Mouse (Mus musculus): Measurements from ENCODE around the gene Rnf225.
"Not testable (repeated sequence)": the region's sequence is repeated elsewhere in the genome, so short reads cannot be mapped to it uniquely, and the experiment has no call there.

The Rnf225 gene

DNA sequence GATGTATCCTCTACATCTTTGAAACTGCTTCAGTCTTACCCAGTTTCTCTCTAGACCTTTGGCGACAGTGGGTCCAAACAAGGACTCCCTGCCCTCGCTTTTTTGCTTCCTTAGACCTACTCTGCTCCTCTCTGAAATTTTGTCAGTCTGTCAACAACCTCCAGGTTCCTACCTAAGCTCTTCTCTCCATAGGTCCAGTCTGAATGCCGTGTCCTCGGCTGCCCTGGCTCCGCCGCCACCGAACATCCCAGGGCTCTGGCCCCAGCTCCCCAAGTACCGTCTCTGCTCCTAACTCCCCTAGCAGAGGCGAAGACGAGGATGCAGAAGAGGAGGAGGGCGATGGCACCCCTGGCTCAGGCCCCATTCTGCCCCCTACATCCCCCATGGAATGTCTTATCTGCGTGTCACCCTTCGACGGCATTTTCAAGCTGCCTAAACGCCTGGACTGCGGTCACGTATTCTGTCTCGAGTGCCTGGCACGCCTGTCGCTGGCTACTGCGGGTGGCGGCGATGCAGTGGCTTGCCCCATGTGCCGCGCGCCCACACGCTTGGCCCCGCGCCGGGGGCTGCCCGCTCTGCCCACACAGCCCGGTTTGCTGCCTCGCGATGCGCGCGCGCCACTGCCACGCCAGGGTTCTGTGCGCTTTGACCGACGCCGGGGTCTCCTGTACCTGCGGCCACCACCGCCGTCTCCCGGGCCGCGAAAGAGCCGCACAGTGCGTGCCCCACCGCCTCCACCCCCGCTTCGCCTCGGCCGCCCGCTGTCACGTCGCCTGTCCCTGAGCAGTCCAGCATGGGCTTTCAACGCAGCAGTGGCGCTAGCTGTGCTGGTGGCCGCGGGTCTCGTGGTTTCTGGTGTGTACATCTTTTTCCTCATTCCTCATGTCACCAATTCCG is 725 bp downstream of the Rnf225 start:
- DNase-seq (ENCODE audit: low read depth): no peak

DNA sequence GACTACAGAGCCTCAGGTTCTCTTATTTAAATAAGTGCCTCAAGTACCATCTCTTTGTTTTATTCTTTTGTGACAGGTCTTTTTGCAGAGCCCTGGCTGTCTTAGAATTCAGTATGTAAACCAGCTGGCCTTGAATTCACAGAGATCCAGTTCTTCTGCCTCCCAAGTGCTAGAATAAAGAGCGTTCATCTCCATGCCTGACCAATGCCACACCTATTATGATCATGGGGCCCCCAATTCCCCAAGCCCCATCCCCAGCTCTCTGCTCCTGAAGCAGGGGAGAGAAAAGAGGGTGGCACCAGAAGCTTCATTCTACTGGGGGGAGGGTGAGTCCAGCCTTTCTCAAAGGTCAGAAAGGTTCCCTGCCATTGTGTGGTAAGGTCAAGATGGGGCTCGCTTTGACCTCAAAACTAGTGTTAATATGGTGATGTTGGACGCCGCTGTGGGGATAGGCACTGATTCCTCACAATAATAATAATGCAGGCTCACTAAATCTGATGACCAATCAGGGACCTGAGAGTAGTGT is 6.5 kb downstream of the Rnf225 start:
- no peak for DNase-seq (ENCODE audit: low read depth)

DNA sequence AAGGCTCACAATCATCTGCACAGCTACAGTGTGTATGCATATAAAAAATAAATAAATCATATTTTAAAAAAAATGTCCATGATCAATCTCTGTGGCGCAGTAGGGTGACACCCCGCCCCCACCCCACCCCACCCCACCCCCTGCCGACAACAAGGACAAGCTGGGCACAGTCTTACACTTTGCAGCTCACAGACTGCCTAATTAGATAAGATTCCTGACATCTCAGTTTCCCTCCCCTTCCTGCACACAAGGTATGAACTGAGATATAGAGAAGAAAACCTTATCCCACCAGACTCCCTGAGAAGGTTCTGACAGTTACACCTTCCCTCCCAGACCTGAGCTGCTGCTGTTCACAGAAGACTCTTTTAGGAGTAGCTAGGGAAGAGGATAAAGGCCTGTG is 7.6 kb downstream of the Rnf225 start:
- no peak for DNase-seq (ENCODE audit: low read depth)

DNA sequence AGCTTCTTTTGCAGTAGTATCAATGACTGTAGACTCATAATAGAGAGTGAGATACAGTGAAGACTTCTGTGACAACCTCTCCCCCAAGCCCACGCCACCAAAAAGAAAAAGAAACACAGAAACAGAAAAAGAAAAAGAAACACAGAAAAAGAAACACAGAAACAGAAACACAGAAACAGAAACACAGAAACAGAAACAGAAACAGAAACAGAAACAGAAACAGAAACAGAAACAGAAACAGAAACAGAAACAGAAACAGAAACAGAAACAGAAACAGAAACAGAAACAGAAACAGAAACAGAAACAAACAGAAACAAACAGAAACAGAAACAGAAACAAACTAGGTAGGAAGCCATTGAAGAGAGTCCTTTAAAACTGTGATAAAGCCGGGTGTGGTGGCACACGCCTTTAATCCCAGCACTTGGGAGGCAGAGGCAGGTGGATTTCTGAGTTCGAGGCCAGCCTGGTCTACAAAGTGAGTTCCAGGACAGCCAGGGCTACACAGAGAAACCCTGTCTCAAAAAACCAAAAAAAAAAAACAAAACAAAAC is 10.1 kb downstream of the Rnf225 start:
- DNase-seq (ENCODE audit: low read depth): not testable (repeated sequence)

DNA sequence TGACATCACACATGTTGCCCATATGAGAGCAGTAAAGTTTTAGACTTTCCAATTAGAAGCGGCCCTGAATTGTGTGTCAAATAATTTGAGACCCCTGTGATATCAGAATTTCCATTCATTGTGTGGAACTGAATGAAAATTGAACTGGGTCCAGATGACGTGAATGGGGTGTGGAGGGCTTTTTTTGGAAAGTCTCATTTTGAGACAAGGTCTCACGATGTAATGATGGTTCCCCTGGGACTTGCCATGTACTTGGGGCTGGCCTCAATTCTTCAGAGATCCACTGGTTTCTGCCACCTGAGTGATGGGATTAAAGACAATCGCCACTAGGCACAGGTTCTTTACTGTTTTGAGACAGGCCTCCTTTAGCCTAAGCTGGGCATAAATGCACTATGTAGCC is 13.4 kb downstream of the Rnf225 start:
- DNase-seq (ENCODE audit: low read depth): no peak

DNA sequence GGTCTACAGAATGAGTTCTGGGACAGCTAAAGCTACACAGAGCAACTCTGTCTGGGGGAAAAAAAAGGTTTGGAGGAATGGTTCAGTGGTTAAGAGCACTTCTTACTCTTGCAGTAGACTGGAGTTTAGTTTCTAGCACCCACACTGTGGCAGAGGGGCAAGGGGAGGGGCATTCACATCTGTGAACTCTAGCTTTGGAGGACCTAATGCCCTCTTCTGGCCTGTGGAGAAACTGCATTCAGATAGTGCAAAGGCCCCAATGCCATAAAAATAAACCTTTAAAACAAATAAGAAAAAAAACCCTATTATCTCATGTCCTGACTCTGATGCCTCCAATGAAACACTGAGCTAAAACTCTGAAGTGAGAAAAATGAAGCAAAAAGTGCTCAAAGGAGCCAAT is 16.3 kb downstream of the Rnf225 start:
- DNase-seq (ENCODE audit: low read depth): no peak

DNA sequence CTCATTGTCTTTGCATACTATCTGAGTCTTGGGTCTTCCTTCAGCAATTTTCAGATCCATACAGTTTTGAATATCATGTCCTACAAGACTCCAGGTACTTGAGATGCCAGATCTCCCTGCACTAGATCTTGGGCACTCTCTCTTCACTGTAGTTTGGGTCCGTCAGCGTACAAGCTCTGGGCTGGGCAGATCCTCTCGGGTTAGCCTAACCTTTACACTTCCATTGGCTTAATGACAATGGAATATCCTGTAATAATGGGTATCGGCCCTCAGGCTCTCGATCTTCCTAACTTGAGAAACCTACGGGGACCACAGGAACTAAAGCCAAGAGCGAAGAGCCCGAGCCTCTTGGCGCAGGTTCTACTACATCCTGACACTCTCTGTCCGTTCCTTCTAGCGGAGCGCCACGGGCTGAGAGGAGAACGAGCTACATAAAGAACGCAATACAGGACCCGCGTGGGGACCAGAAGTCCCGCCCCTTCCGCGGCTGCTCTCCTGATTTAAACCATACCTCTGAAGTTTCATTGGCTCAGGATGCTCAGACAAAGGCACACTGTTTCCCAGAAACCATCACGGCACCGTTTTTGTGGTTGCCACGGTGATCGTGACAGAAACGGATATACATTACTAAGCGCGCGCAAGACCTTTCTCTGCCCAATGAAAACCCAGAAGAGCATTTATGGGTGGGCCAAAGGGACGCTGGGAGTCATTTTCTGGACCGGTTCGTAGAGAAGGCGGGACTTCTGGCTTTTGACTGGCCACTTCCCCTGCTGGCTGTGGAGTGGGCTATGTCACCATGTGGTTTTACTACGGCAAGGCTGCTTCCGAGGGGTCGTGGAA is 22.0 kb downstream of the Rnf225 start:
- peak; percentile 99 for DNase-seq (ENCODE audit: low read depth)

DNA sequence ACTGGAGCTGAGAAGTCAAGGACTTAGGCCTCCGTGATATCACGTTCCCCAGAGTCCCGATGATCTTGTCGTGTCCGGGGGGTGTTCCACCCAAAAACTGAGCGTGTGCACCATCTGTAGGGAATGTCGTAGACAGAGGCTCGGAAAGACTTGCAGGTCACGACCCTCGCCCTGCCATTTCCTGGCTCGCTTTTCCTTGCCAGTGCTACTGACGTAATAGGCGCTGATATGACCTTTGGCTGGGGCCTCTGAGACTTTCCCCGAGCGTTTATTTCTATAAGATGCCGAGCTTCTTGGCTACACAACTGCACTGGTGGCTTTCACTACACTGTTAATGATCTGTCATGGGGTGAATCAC is 22.6 kb downstream of the Rnf225 start:
- no peak for DNase-seq (ENCODE audit: low read depth)

DNA sequence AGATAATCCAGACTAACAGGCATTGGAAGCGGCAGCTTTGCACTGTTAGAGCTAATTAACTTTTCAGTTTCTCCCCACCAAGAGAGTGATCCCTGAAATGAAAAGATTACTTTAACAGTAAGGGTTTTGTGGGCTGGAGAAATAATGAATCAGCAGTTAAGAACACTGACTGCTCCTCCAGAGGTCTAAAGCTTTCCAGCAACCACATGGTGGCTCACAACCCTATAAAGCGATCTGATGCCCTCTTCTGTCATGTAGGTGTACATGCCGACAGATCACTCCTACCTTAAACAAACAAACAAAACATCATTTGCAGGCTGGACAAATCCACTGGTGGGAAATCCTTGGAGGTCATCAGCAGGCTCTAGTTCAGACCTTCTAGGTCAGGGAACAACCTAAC is 27.7 kb downstream of the Rnf225 start:
- DNase-seq (ENCODE audit: low read depth): no peak

DNA sequence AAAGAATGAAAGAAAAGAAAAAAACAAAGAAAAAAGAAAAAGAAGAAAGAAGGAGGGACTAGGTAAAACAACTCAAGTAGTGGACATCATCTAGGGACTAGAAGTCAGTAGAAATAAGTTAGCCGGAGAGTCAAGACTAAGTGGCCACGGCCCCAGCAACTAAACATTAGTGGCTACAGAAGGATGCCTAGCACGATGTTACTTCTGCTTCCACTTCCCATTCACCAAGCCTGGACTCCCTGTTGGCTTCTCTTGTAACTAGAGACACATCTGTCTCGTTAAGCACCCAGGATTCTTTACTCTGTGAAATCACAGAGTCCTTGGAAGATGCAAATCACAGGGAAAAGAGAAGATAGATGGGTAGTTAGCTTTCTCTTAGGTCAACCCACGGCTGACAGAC is 30.3 kb downstream of the Rnf225 start:
- no peak for DNase-seq (ENCODE audit: low read depth)

DNA sequence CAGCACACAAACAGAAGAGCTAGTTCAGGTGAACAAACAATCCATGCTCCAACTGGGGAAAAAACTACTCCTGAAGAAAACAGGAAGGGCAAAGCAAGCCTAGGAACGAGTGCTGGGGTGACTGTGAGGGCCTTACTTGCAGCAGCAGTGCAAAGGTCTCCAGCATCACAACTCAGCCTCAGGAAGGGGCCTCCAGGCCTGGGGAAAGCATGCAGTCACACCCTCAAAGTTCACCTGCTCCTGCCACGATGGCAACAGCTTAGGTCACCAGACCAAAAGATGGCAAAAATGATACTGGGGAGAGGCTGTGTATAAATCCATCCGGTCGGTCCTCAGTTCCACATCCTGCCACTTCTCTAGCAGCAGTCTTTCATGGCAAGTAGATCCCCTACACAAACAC is 31.7 kb downstream of the Rnf225 start:
- no peak for DNase-seq (ENCODE audit: low read depth)

DNA sequence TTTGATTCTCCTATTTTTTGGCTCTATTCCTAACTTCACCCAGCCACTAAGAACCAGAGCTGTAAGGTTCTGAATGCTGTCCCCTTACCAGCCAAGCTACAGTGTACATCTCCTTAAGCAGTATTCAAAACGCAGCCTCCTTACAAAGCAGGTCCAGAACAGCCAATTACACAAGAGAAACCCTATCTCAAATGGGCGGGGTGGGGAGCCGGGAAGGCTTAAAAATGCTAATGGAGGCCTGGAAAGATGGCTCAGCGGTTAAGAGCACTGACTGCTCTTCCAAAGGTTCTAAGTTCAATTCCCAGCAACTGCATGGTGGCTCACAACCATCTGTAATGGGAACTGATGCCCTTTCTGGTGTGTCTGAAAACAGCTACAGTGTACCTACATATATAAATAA is 32.5 kb downstream of the Rnf225 start:
- DNase-seq (ENCODE audit: low read depth): no peak

DNA sequence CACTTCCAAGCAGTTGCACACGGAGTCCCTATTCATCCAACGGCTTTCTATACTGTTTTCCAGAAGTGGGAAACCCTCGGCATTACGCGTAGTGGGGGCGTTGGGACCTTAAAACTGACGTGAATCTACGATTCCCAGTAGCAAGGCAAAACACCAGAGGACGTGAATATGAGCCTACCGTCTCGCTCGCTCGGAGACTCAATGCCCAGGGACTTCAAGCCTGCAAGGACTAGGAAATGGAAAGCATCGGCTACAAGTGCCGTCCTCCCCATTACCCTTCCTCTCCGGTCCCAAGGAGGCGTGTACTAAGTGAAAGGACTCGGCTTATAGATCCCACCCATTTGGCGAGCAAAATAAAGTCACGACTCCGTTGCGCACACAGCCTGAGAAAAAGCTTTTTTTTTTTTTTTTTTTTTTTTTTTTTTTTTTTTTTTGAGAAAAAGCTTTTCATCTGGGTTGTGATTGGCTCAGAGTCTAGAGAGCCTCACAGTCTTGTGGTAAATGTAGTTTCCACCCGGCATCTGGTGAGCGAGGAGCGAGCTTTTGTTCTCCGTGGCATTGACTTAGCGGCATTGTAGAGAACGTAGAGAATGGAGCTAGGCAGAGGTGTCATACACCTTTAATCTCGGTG is 34.4 kb downstream of the Rnf225 start:
- peak; percentile 60 for DNase-seq (ENCODE audit: low read depth)

DNA sequence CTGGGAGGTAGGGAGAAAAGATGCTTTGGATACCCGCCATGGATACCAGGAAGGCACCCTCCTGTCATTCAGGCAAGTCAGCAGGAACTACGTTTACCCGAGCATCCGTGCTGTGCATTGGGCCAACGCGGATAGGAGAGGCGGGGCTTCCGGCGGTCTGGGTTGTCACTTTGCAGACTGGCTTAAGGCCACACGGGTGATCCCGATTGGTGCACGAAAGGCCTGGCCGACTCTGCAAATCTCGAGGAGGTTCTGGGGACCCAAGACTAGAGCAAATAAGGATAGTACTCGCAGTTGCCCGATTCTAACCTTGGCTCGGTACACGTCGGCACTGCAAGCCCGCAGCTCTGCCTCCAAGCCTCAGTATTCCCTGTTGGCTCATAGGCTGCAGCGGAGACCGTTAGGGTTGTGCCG is 38.5 kb downstream of the Rnf225 start, which contains the start of gene Zfp324:
Gene Zfp324 (plus strand): TSS at position 161 of the 414 bp plus-strand sequence.
- peak; percentile 81 for DNase-seq (ENCODE audit: low read depth)

DNA sequence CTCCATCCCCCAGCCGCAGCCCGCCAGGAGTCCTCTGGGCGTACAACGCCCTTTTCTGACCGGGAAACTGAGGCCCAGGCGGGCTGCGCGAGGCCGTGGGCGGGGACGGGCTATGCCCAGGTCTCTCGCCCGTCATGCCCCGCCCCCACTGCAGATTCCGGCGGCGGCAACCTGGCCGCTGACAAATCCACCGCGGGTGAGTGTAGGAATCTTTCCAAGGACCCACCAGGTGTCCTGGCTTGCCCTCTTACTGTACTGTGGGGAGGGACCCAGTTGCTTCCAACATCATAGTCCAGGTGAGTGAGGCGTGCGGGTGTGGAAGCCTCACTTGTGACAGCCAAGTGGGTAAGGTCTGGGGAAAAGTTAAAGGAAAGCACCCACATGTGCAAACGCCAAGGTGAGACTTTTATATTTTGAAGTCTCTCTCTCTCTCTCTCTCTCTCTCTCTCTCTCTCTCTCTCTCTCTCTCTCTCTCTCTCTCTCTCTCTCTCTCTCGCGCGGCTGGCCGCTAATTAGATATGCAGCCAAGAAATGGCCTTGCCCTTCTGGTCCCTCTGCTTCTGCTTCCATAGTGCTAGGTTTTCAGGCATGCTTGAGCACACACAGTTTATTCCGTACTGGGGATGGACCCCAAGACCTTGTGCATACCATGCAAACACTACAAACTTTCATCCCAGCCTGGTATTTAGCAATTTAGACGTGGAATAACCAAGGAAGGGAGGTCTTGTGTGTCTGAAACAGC is 39.1 kb downstream of the Rnf225 start:
- DNase-seq (ENCODE audit: low read depth): no peak

DNA sequence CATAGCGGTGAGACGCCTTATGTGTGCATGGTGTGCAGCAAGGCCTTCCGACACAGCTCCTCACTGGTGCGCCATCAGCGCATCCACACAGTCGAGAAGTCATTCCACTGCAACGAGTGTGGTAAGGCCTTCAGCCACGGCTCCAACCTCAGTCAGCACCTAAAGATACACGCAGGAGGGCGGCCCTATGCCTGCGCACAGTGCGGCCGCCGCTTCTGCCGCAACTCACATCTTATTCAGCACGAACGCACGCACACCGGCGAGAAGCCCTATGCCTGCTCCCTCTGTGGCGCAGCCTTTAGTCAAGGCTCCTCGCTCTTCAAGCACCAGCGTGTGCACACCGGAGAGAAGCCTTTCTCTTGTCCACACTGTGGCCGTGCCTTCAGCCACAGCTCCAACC is 43.7 kb downstream of the Rnf225 start:
- no peak for DNase-seq (ENCODE audit: low read depth)

DNA sequence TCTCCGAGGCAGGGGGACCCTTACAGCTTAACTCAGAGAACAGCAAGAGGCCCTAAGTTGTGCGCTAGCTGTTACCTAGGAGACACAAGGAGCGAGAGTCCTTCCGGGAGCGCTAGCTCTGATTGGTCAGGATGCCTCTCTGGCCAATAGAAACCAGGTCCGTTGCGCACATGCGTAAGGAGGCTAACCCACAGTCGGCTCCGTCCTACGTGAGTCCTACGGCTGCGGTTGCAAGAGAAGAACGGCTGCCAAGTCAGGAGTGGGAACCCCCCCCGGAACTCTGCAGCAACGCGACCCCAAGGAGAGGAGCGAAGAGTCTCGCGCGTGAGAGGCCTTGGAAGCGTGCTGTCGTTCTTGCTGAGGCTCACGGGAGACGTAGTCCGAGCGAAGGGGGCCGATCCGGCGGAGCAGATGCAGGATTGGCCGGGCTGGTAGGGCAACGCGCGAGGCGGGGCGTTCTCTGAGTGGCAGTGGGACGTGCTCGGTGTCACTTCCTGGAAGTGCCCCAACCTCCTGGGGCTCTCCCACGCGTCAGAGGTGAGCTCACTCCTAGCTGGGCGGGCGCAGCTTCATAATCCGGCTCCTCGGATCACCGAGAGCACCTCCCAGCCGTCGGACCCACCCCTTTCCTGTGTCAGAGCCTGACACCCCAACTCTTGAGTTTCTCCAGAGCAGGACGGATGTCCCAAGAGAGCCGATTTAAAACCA is 50.6 kb downstream of the Rnf225 start, which contains the start of gene Zfp446:
Gene Zfp446 (plus strand): TSS at position 167 of the 708 bp plus-strand sequence.
- peak; percentile 98 for DNase-seq (ENCODE audit: low read depth)

DNA sequence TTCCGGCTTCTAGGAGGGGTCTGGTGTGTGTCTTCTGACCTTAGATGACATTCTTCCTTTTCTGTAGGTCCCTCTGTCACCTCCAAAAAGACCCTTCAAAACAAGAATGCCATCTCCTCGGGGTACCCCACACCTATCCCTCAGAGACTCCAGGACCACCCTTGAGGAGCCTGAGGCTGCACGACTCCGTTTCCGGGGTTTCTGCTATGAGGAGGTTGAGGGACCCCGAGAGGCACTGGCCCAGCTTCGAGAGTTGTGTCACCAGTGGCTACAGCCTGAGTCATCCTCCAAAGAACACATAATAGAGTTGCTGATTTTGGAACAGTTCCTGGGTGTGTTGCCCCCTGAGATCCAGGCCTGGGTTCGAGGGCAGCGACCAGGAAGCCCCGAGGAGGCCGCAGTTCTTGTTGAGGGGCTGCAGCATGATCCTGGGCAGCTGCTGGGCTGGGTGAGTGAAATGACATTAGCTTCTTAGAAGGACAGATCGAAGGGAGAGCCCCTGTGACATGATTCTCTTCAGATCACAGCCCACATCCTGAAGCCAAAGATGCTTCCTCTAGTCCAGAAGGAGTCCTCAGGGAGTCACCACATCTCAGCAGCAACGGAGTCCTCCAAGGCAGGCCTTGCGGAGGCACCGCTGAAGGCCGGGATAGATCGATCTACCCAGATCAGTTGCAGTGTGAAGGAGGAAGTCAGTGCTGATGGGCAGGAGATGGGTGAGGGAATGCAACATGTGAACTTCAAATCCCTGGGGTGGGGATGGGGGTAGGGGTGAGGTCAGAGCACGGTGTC is 51.9 kb downstream of the Rnf225 start:
- no peak for DNase-seq (ENCODE audit: low read depth)

DNA sequence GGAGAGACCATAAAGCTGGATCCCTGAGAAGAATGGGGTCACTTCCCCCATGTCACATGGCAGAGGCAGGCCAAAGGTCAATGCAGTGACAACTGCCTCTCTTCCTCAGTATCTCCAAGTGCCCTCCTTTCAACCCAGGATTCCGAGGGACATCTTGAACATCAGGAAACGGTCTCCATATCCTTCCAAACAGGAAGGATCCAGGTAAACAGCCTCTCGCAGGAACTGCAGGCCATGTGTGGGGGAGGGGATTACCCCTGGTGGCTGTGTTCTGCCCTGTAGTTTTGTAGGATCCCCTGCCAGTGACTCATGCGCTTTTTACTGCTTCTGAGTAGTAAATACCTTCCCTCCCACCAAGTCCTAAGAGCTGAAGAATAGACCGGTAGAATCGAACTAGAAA is 52.6 kb downstream of the Rnf225 start:
- DNase-seq (ENCODE audit: low read depth): no peak

DNA sequence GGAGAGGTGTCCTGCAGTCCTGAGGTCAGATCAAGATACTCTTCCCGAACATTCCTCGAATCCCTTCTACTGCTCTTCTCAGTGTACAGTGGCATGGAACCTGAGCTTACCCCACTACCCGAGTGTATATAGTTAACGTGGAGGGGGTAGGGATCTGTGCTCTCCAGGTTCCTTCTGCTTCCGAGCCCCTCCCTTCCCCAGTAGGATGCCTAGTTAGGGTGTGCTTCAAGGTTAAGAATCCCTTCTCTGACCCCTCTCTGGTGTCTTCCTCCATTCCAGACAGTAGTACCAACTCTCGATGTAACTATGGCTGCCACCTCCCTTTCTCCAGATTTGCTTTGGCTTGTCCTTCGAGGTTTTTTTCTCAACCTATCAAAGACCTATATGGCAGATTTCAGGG is 53.1 kb downstream of the Rnf225 start:
- no peak for DNase-seq (ENCODE audit: low read depth)
